Mouse (Mus musculus): Measurements from ENCODE around the gene Tti1. TPM values are rescaled to one million over a fixed set of nuclear protein-coding genes. Genes with fewer than 3 reads are reported as not detected.

The Tti1 gene
- 10.7 TPM for polyA plus RNA-seq (2014; fragmentation: Illumina TruSeq; extraction: RNeasy Lipid Tissue Mini Kit (QIAGEN cat#74804); ENCODE audit: low read depth, low replicate concordance)

GRCm38 (mm10) chr2:158028354-158028863 lies at the start of gene Tti1, which contains the start of gene Rprd1b:
Gene Tti1, minus strand, starts transcription at chr2:158028433.
Gene Rprd1b, plus strand, starts transcription at chr2:158028497.

Other genes starting within 250 kb of the Tti1 start
- not detected for gene Vstm2l, start 113.8 kb downstream of the Tti1 start, polyA plus RNA-seq (2014; fragmentation: Illumina TruSeq; extraction: RNeasy Lipid Tissue Mini Kit (QIAGEN cat#74804); ENCODE audit: low read depth, low replicate concordance)
- 15.6 TPM for gene Rprd1b, start 64 bp upstream of the Tti1 start, polyA plus RNA-seq (2014; fragmentation: Illumina TruSeq; extraction: RNeasy Lipid Tissue Mini Kit (QIAGEN cat#74804); ENCODE audit: low read depth, low replicate concordance)
- gene Tgm2, start 118.0 kb upstream of the Tti1 start, polyA plus RNA-seq (2014; fragmentation: Illumina TruSeq; extraction: RNeasy Lipid Tissue Mini Kit (QIAGEN cat#74804); ENCODE audit: low read depth, low replicate concordance), result 2.3 TPM
- not detected for gene D630003M21Rik, start 200.8 kb upstream of the Tti1 start, polyA plus RNA-seq (2014; fragmentation: Illumina TruSeq; extraction: RNeasy Lipid Tissue Mini Kit (QIAGEN cat#74804); ENCODE audit: low read depth, low replicate concordance)
- gene Bpi, start 229.7 kb upstream of the Tti1 start, polyA plus RNA-seq (2014; fragmentation: Illumina TruSeq; extraction: RNeasy Lipid Tissue Mini Kit (QIAGEN cat#74804); ENCODE audit: low read depth, low replicate concordance), result not detected